Mouse (Mus musculus) liver, embryonic 14.5 days (tissue): ENCODE results near the gene Elmo1. TPM values are rescaled to one million over a fixed set of nuclear protein-coding genes. Genes with fewer than 3 reads are reported as not detected.

Source experiments
- ATAC-seq: fragments of 200-750 bp; cut with Nextera tagmentation; 2 replicates; pipeline ENCODE4 v1.8.0; 2017; ENCODE audit warnings: moderate number of reproducible peaks, mild to moderate bottlenecking, moderate library complexity; ENCODE audit not compliant: insufficient read depth
- DNase-seq, 3 experiments: peaks; one replicate each; pipeline ENCODE4 v3.0.0-alpha.2; 2012 to 2013; ENCODE audit warnings: low read depth in 3 of 3, low spot score in 3 of 3
- H3K27ac ChIP-seq: fragments of 300-500 bp; sonication (generic); 2 replicates; pipeline ENCODE4 v1.5.1; 2014; ENCODE audit warnings: moderate library complexity, mild to moderate bottlenecking, control low read depth, inconsistent platforms
- H3K27me3 ChIP-seq: fragments of 300-500 bp; sonication (generic); 2 replicates; pipeline ENCODE4 v1.6.1; 2014; ENCODE audit warnings: mild to moderate bottlenecking, low read length, moderate library complexity; ENCODE audit not compliant: control insufficient read depth, insufficient read depth
- H3K36me3 ChIP-seq: fragments of 300-500 bp; sonication (generic); replicated peaks from 2 replicates; pipeline ENCODE4 v1.6.1; 2014; ENCODE audit warnings: low read depth; ENCODE audit not compliant: control insufficient read depth, insufficient read depth
- H3K4me1 ChIP-seq, 2 experiments: fragments of 200-500 bp in 1 of 2; fragments of 300-500 bp in 1 of 2; sonication (generic) in 1 of 2; replicated peaks; 2 replicates each; pipeline ENCODE4 v1.6.1; 2012 to 2014; ENCODE audit warnings: antibody characterized with exemption in 1 of 2, inconsistent platforms in 1 of 2, low read length in 1 of 2; ENCODE audit not compliant: control insufficient read depth in 2 of 2, insufficient read depth in 2 of 2
- H3K4me2 ChIP-seq: fragments of 300-500 bp; sonication (generic); 2 replicates; pipeline ENCODE4 v1.6.1; 2014; ENCODE audit warnings: low read depth, mild to moderate bottlenecking, control low read depth, moderate library complexity
- H3K4me3 ChIP-seq, 2 experiments: fragments of 200-500 bp in 1 of 2; fragments of 300-500 bp in 1 of 2; sonication (generic) in 1 of 2; 2 replicates each; pipeline ENCODE4 v1.5.1; 2012 to 2014; ENCODE audit warnings: low read depth in 2 of 2, low read length in 2 of 2, mild to moderate bottlenecking in 2 of 2, control low read depth in 1 of 2, inconsistent platforms in 1 of 2, moderate library complexity in 1 of 2; ENCODE audit not compliant: insufficient read depth in 1 of 2
- H3K9ac ChIP-seq: fragments of 300-500 bp; sonication (generic); replicated peaks from 2 replicates; pipeline ENCODE4 v1.6.1; 2014; ENCODE audit warnings: mild to moderate bottlenecking, control low read depth, moderate library complexity
- H3K9me3 ChIP-seq: fragments of 300-500 bp; sonication (generic); 2 replicates; pipeline ENCODE4 v1.6.1; 2016; ENCODE audit warnings: low read length, mixed read lengths; ENCODE audit not compliant: control insufficient read depth
- CTCF ChIP-seq: IDR thresholded peaks from 2 replicates; pipeline ENCODE4 v1.5.1; 2016; ENCODE audit warnings: antibody characterized with exemption, low read depth, control low read depth
- EP300 ChIP-seq: IDR thresholded peaks from 2 replicates; pipeline ENCODE4 v1.6.1; 2016; ENCODE audit warnings: antibody characterized with exemption, low read depth
- WGBS: fragments of 180-500 bp; shearing (Covaris S2); extraction: QIAGEN DNeasy Blood & Tissue Kit; methylation state at CpG from one replicate; pipeline ENCODE4 v1.1.7; 2014; ENCODE audit not compliant: insufficient replicate concordance; 5-methylcytosine and 5-hydroxymethylcytosine counted together
- polyA plus RNA-seq, 2 experiments: library from polyadenylated mRNA; depleted of rRNA in 1 of 2; stranded (reverse) in 1 of 2; unstranded in 1 of 2; fragments of >200 nt; fragmentation: Nextera tagmentation in 1 of 2; extraction: Ambion mirVana in 1 of 2; gene quantifications; 2 replicates each; pipeline versions ENCODE4 v1.2.1 to v1.2.3; 2012 to 2014

Gene Elmo1
- polyA plus RNA-seq, 2 experiments = 3.0 to 3.9 TPM

DNA sequence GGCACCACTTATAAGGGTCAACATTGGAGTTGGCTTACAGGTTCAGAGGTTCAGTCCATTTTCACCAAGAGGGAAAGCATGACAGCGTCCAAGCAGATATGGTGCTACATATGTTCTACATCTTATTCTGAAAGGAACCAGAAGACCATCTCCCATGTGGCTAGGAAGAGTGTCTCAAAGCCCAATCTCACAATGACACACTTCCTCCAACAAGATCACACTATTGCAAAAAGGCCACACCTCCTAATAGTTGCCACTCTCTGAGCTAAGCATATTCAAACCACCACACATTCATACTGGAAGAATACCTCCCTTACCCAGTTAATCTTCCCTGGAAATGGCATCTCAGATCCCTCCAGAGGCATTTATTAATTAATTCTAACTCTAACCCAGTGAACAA is 66.7 kb downstream of the Elmo1 start:
- Histone ChIP-seq H3K27me3 (no peaks in the 10 kb centered on the region; the same call in 1 of the 2 replicates), H3K27ac (no peak overlapping the region), H3K4me2 (no peak overlapping the region), H3K36me3 (no peaks in the 10 kb centered on the region), H3K4me3 (no peak overlapping the region), H3K9me3 (no peaks in the 10 kb centered on the region), H3K9ac (no peak overlapping the region), H3K4me1 (peaks cover 21 to 28% of the 10 kb centered on the region in 2 experiments)
- DNase-seq (no peak), ATAC-seq (no peak)
- TF ChIP-seq CTCF = no peak
- no peak for TF ChIP-seq EP300
- WGBS = 14% methylated on average over 1 of the region's 1 CpGs

DNA sequence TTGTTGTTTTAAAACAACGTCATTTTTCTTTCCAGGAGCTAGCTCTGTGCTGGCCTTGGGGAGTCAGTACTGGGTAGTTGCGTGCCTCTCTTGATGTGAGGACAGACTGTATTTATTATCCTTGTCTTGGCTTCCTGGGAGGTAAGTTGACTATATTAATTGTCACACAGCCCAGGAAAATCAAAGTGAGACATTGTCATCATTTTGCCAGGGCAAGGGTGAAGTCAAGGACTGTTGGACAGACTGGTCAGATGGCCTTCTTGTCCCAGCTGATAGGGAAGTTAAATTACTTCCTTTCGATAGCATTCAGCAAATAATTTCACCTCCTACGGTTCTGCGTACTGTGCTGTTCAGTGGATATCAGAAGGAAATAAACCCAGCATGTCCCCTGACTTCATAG is 67.1 kb downstream of the Elmo1 start:
- TF ChIP-seq CTCF (no peak), EP300 (no peak)
- ATAC-seq = no peak

DNA sequence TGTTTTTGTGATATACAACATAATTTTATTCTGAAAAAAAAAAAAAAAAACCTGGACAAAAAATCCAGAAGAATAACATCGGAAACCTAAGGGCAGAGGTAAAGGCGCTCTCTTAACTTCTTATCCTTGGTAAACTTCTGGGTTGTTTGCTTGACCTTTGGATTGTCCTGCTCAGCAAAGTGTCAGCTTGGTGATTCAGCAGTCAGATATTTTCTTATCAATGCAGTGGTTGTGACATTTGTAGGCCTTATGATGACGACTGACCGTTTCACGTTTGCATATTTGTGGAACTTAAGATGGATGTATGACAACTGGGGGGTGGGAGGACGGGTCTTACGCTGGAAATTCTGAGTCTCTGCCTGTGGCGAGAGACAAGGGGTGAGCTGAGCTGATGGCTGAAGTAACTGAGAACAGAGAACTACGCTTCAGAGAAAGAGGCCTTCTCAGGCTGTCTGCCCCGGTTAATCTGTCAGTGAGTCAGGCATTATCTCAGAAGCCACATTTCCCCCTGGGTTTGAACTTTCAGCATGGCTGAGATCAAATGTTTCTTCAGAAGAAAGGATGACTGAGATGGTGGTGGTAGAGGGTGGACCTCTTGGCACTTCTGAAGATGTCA is 73.1 kb downstream of the Elmo1 start:
- H3K36me3 ChIP-seq = no peaks in the 10 kb centered on the region
- H3K4me1 ChIP-seq = peaks cover 32 to 36% of the 10 kb centered on the region in 2 experiments
- H3K27me3 ChIP-seq = no peaks in the 10 kb centered on the region
- TF ChIP-seq EP300 = peak; percentile 76
- TF ChIP-seq CTCF = no peak
- no peaks in the 10 kb centered on the region for H3K9me3 ChIP-seq
- peak; percentile 83 for ATAC-seq
- H3K27ac ChIP-seq = peak overlapping the region; percentile 80
- peak overlapping the region; percentile 67 for H3K4me2 ChIP-seq
- DNase-seq = peak; percentile 52 to 75 (median 55)
- peak overlapping the region; percentile 56 for H3K9ac ChIP-seq
- H3K4me3 ChIP-seq = no peak overlapping the region
- 10% methylated on average over 10 of the region's 10 CpGs for WGBS

More for the DNA sequence above, 67.1 kb downstream of the Elmo1 start:
- Histone ChIP-seq H3K4me1 (peaks cover 17 to 25% of the 10 kb centered on the region in 2 experiments), H3K27me3 (no peaks in the 10 kb centered on the region; the same call in 1 of the 2 replicates), H3K4me2 (no peak overlapping the region), H3K36me3 (no peaks in the 10 kb centered on the region), H3K9ac (no peak overlapping the region), H3K9me3 (no peaks in the 10 kb centered on the region), H3K27ac (no peak overlapping the region), H3K4me3 (no peak overlapping the region)
- no peak for DNase-seq
- WGBS = 50% methylated on average over 5 of the region's 5 CpGs

DNA sequence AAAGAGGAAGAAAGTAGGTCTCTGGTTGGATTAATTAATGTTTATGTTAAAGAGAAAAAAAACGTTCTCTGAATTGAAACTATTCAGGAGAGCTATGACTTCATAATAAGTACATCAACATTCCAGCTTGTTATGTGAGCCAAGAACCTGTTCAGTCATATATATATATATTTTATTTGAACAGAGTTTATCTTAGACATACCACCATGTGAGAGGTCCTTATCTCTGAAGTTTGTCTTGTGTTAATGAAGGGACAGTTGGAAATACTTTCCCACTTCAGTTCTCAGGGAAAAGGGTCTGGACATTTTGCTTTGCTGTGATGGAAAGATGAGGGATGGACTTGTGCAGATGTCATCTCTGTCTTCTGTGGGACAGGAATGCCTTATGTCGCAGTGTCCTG is 74.4 kb downstream of the Elmo1 start:
- H3K4me1 ChIP-seq = peaks cover 32 to 37% of the 10 kb centered on the region in 2 experiments

DNA sequence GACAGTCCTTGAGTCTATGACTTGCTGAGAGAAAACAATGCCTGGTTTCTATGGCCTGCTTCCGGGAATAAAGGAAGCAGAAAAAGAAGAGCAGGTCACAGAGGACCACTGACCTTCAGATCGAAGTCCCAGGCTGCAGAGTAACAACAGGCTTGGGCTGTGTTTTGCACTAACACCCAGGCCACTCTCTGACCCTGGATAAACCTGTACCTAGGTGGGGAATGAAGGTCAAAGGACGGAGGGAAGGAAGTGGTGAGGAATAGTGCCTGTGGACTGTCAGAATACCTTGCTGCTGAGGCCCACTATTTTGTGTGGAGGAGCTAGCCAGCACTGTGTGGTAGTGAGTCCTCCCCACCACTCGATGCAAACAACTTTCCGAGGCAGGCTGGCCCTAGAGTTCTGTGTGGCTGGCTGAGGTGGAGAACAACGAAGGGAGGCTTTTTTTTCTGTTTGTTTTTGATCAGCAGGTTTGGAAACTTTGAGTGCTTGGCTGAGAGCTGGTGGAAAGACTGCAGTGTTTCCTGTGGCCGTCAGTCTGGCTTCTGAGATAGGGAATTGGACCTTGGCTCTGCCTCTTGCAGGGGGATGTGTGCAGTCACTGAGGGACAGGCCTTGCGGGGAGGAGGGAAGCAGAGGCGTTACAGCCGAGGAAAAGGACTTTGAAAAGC is 83.7 kb downstream of the Elmo1 start:
- Histone ChIP-seq H3K36me3 (no peaks in the 10 kb centered on the region), H3K27ac (peak overlapping the region; percentile 35), H3K9ac (no peak overlapping the region), H3K4me3 (no peak overlapping the region), H3K9me3 (no peaks in the 10 kb centered on the region), H3K4me2 (no peak overlapping the region), H3K4me1 (peaks cover 0 to 15% of the 10 kb centered on the region in 2 experiments; a peak in 2 of 4 replicates), H3K27me3 (no peaks in the 10 kb centered on the region; the same call in 1 of the 2 replicates)
- TF ChIP-seq EP300 = no peak
- ATAC-seq = peak; percentile 64
- DNase-seq = no peak
- WGBS = 9% methylated on average over 10 of the region's 10 CpGs

More for the DNA sequence above, 74.4 kb downstream of the Elmo1 start:
- Histone ChIP-seq H3K27me3 (no peaks in the 10 kb centered on the region), H3K4me3 (no peak overlapping the region), H3K9me3 (no peaks in the 10 kb centered on the region), H3K4me2 (no peak overlapping the region), H3K36me3 (no peaks in the 10 kb centered on the region), H3K27ac (peak overlapping the region; percentile 6), H3K9ac (no peak overlapping the region)
- DNase-seq (no peak), ATAC-seq (peak; percentile 22; the same call in 1 of the 2 replicates)
- TF ChIP-seq CTCF = no peak
- TF ChIP-seq EP300 = peak; percentile 51; the same call in 1 of the 2 replicates
- WGBS = 43% methylated on average over 2 of the region's 2 CpGs
